Mouse (Mus musculus) CH12.LX (cell line): Measurements from ENCODE around the gene Prmt3.

Experiments
- CTCF ChIP-seq, 2 experiments: IDR thresholded peaks in 1 of 2; conservative IDR thresholded peaks in 1 of 2; 2 replicates each; pipeline ENCODE4 v1.5.1; 2011 to 2012; ENCODE audit warnings: low read depth in 2 of 2, low read length in 2 of 2, improper control_type of control experiment in 1 of 2, inconsistent platforms in 1 of 2, mild to moderate bottlenecking in 1 of 2, moderate library complexity in 1 of 2
- EP300 ChIP-seq: IDR thresholded peaks from 2 replicates; pipeline ENCODE4 v1.6.1; 2011; ENCODE audit warnings: low read length, improper control_type of control experiment
- GABPA ChIP-seq: IDR thresholded peaks from 2 replicates; pipeline ENCODE4 v1.6.1; 2012; ENCODE audit warnings: low read depth, low read length, improper control_type of control experiment, inconsistent platforms; ENCODE audit not compliant: insufficient replicate concordance
- HCFC1 ChIP-seq: IDR thresholded peaks from 2 replicates; pipeline ENCODE4 v1.6.1; 2012; ENCODE audit warnings: low read depth, mild to moderate bottlenecking, inconsistent platforms, low read length, improper control_type of control experiment
- MYC ChIP-seq: IDR thresholded peaks from 2 replicates; pipeline ENCODE4 v1.6.1; 2011; ENCODE audit warnings: low read depth, mild to moderate bottlenecking, improper control_type of control experiment, low read length
- NELFE ChIP-seq: IDR thresholded peaks from 2 replicates; pipeline ENCODE4 v1.6.1; 2011; ENCODE audit warnings: low read depth, low read length, improper control_type of control experiment
- PAX5 ChIP-seq: IDR thresholded peaks from 2 replicates; pipeline ENCODE4 v1.6.1; 2012; ENCODE audit warnings: low read length, inconsistent platforms, mixed read lengths
- POLR2A ChIP-seq: IDR thresholded peaks from 2 replicates; pipeline ENCODE4 v1.6.1; 2011; ENCODE audit warnings: low read depth, mild to moderate bottlenecking, improper control_type of control experiment, low read length

DNA sequence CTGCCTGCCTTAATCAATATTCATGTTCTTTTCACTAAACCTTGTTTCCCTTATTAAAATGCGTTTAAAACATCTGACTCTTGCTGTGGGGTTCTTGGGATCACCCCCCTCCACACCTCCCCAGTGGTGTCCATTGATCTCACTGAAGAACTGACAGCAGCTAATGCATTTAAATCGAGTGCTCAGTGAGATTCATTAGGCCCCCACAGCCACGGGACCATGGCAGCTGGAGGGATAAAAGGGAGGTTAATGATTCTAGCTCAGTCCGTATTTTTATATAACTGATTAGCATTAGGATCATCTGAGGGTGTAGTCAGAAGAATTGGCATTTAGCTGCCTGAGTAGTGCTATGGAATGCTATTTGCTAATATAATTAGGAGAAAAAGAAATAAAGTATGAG, 41.2 kb downstream of the Prmt3 start:
- TF ChIP-seq CTCF (conservative IDR thresholded peaks at IDR 0.05 in 1 of 2, IDR thresholded peaks at IDR 0.05 in 1 of 2; ENCODE audit: low read depth in 2 of 2, low read length in 2 of 2) (no peak), NELFE (no peak), POLR2A (no peak), HCFC1 (no peak), EP300 (no peak), PAX5 (no peak), MYC (no peak), GABPA (no peak)
